Mouse (Mus musculus): ENCODE measurements around the gene Actn4.

- TF ChIP-seq CTCF (IDR thresholded peaks at IDR 0.05; ENCODE audit: low read depth, low read length) (no peak), POLR2A (IDR thresholded peaks at IDR 0.05; ENCODE audit: extremely low read depth, insufficient read depth, low read length) (no peak)
Observed at GRCm38 (mm10) chr7:29007224-29008101, 45.3 kb upstream of the Actn4 start.

Data from liver, adult 2 months (tissue).